Mouse (Mus musculus): ENCODE results near the gene BB287469. TPM values are rescaled to one million over a fixed set of nuclear protein-coding genes. Genes with fewer than 3 reads are reported as not detected.
"Not testable (repeated sequence)": the region's sequence is repeated elsewhere in the genome, so short reads cannot be mapped to it uniquely, and the experiment has no call there.

The BB287469 gene
- not detected in 2 replicates for polyA plus RNA-seq (2011; ENCODE audit: insufficient read length, low read depth, missing spikeins)

- H3K4me3 ChIP-seq (ENCODE audit: insufficient read depth, low read length); H3K27ac ChIP-seq (ENCODE audit: insufficient read depth, low read length); H3K4me1 ChIP-seq (ENCODE audit: control insufficient read depth, insufficient read depth, low read length): not testable (repeated sequence)
These were observed at the start of gene BB287469 for GRCm38 (mm10) chr12:87816277-87816676. BB287469 (plus strand) TSS chr12:87816577.

- not testable (repeated sequence) for H3K4me1 ChIP-seq (ENCODE audit: control insufficient read depth, insufficient read depth, low read length); H3K4me3 ChIP-seq (ENCODE audit: insufficient read depth, low read length); H3K27ac ChIP-seq (ENCODE audit: insufficient read depth, low read length)
These were observed 40.7 kb upstream of the BB287469 start, which contains the start of gene Gm21319 for GRCm38 (mm10) chr12:87775655-87776054. Gm21319 (minus strand) TSS chr12:87775755.

- not testable (repeated sequence) for H3K4me3 ChIP-seq (ENCODE audit: insufficient read depth, low read length); H3K27ac ChIP-seq (ENCODE audit: insufficient read depth, low read length); H3K4me1 ChIP-seq (ENCODE audit: control insufficient read depth, insufficient read depth, low read length)
These were observed 21.2 kb upstream of the BB287469 start, which contains the start of gene Gm21936 for GRCm38 (mm10) chr12:87795212-87795611. Gm21936 (plus strand) TSS chr12:87795512.

- not testable (repeated sequence) for H3K4me3 ChIP-seq (ENCODE audit: insufficient read depth, low read length); H3K4me1 ChIP-seq (ENCODE audit: control insufficient read depth, insufficient read depth, low read length); H3K27ac ChIP-seq (ENCODE audit: insufficient read depth, low read length)
These were observed 18.4 kb upstream of the BB287469 start for GRCm38 (mm10) chr12:87797971-87798370.

DNA sequence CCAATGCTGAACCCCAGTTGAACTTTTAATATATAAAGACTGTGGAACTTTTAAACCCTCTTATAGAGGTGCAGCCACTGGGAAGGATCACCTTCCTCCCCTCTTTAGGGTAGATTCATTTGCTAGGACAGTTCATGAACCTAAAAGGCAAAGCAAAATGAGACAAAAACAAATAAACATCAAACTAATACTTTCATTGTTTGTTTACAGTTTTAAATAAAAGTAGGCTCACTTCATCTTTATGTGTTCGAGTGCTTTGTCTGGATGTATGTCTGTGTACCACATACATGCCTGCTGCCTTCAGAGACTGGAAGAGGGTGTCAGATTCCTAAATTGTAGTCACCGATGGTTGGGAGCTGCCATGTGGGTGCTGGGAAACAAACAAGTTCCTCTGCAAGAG, 25.9 kb downstream of the BB287469 start, which contains the start of gene Gm2001:
TSS of gene Gm2001 (minus strand) at position 101 of the 400 bp plus-strand sequence.
- H3K27ac ChIP-seq (ENCODE audit: insufficient read depth, low read length); H3K4me1 ChIP-seq (ENCODE audit: control insufficient read depth, insufficient read depth, low read length); H3K4me3 ChIP-seq (ENCODE audit: insufficient read depth, low read length): not testable (repeated sequence)

DNA sequence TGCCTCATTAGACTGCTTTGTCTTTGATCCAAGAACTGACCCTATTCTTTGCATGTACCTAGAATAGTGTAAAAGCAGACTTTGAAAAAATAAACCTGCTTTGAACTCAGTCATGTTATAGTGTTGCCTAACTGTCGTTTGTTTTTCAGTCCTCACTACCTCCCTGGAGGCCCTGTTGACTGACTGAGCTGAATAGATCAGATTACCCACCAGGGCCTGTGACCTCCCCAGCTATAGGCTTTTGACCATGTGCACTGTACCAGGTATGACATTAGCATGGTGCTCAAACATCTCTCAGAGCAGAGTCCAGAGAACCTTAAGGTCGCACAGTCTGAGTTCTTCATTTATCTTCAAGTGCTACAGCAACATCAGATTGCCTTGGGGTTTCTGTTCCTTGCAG, 34.3 kb downstream of the BB287469 start:
- H3K27ac ChIP-seq (ENCODE audit: insufficient read depth, low read length); H3K4me1 ChIP-seq (ENCODE audit: control insufficient read depth, insufficient read depth, low read length); H3K4me3 ChIP-seq (ENCODE audit: insufficient read depth, low read length): not testable (repeated sequence)

DNA sequence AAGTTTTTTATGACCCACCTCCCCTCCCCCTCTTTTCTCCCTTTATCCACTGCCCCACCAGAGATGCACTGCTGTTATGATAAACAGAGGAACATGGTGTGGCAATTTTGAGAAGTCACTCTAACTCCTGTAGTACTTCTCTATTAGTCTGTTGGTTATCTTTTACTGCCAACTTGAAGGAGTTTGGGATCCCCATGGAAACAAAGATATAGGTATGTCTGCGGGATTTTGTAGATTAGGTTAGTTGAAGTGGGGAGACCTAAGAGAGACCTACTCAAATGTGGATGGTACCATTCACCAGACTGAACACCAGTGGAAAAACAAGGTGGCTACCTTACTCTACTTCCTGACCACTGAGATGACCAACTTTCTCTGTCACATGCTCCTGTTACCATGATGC, 39.7 kb downstream of the BB287469 start:
- H3K4me3 ChIP-seq (ENCODE audit: insufficient read depth, low read length); H3K27ac ChIP-seq (ENCODE audit: insufficient read depth, low read length); H3K4me1 ChIP-seq (ENCODE audit: control insufficient read depth, insufficient read depth, low read length): not testable (repeated sequence)

DNA sequence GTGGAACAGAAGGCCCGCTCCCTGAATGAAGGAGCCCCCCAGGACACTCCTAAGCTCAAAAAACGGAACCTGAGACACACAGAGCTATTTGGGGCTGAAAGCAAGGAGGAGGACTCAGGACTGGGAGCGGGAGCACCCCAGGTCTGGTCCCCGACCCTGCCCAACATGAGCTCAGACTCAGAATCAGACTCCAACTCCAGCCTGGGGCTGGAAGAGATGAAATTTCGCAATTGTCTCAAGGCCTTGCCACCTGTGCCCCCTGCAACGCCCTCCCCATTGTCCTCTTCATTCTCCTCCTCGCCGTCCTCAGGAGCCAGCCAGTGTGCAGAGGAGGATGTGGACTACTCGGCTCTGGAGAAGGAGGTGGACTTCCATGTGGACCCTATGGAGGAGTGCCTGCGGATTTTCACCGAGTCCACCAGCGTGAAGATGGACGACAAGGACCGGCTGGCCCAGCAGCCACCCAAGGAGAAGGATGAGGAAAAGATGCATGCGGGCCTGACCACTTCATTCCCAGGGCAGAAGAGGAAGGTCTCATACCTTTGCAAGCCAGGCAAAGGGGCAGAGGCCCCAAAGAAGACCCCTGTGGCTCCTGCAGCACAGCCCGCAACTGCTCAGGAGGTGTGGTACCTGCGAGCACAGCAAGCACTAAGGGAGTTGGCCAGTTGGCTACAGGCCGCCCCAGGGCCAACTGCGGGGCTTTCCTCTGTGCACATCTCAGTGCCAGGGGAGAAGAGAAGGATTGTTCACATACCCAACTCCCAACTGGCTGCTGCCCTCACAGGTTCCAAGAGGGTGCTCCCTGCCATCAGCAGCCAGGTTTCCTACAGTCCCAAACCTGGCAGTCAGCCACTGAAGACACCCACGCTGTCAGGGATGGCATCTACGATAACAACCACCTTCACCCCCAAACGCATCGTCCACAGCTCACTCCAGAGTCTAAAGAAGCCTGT, 45.6 kb downstream of the BB287469 start:
- not testable (repeated sequence) for H3K27ac ChIP-seq (ENCODE audit: insufficient read depth, low read length); H3K4me3 ChIP-seq (ENCODE audit: insufficient read depth, low read length); H3K4me1 ChIP-seq (ENCODE audit: control insufficient read depth, insufficient read depth, low read length)

DNA sequence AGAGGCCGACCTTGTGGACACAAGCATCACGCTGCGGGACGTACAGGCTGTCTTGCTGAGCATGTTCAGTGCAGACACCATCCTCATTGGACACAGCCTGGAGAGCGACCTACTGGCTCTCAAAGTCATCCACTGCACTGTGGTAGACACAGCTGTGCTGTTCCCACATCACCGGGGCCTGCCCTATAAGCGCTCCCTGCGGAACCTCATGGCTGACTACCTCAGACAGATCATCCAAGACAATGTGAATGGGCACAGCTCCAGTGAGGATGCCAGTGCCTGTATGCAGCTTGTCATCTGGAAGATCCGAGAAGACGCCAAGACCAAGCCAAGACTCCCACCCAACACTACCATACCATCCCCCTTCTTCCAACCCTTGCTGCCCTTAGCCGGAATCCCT, 47.3 kb downstream of the BB287469 start:
- not testable (repeated sequence) for H3K27ac ChIP-seq (ENCODE audit: insufficient read depth, low read length); H3K4me3 ChIP-seq (ENCODE audit: insufficient read depth, low read length); H3K4me1 ChIP-seq (ENCODE audit: control insufficient read depth, insufficient read depth, low read length)

DNA sequence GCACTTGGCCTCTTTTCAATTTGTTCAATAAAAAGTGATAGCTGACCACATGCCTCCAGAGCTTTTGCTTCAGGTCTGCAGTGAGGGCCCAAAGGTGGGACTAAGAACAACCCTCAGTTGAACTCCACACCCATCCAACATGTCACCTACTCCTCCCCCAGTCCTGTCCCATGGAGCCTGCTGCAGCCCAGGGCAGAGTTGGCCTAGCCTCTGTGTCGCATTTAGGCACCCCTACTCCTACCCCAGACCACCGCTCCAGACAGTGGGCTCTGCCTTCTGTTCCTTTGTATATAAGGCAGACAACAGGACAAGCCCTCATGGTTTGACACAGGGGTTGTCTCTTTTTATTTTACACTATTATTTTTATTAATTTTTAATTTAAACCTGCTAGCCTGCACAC, 47.7 kb downstream of the BB287469 start:
- not testable (repeated sequence) for H3K27ac ChIP-seq (ENCODE audit: insufficient read depth, low read length); H3K4me3 ChIP-seq (ENCODE audit: insufficient read depth, low read length); H3K4me1 ChIP-seq (ENCODE audit: control insufficient read depth, insufficient read depth, low read length)

Other genes with a start within 250 kb of the BB287469 start
- not detected in 2 replicates for gene Oog1, start 213.9 kb upstream of the BB287469 start, polyA plus RNA-seq (2011; ENCODE audit: insufficient read length, low read depth, missing spikeins)
- gene Gm4027, start 197.7 kb upstream of the BB287469 start, polyA plus RNA-seq (2011; ENCODE audit: insufficient read length, low read depth, missing spikeins): not detected in 2 replicates
- gene Gm16381, start 172.0 kb upstream of the BB287469 start, polyA plus RNA-seq (2011; ENCODE audit: insufficient read length, low read depth, missing spikeins): not detected in 2 replicates
- not detected in 2 replicates for gene Gm21319, start 40.8 kb upstream of the BB287469 start, polyA plus RNA-seq (2011; ENCODE audit: insufficient read length, low read depth, missing spikeins)
- not detected in 2 replicates for gene Gm21936, start 21.1 kb upstream of the BB287469 start, polyA plus RNA-seq (2011; ENCODE audit: insufficient read length, low read depth, missing spikeins)
- gene Gm2001, start 25.8 kb downstream of the BB287469 start, polyA plus RNA-seq (2011; ENCODE audit: insufficient read length, low read depth, missing spikeins): not detected in 2 replicates
- gene Gm2016, start 57.5 kb downstream of the BB287469 start, polyA plus RNA-seq (2011; ENCODE audit: insufficient read length, low read depth, missing spikeins): not detected in 2 replicates
- not detected in 2 replicates for gene Gm2022, start 78.8 kb downstream of the BB287469 start, polyA plus RNA-seq (2011; ENCODE audit: insufficient read length, low read depth, missing spikeins)
- not detected in 2 replicates for gene Gm2035, start 103.3 kb downstream of the BB287469 start, polyA plus RNA-seq (2011; ENCODE audit: insufficient read length, low read depth, missing spikeins)
- gene Gm2042, start 137.5 kb downstream of the BB287469 start, polyA plus RNA-seq (2011; ENCODE audit: insufficient read length, low read depth, missing spikeins): not detected in 2 replicates
- not detected in 2 replicates for gene Gm2075, start 195.3 kb downstream of the BB287469 start, polyA plus RNA-seq (2011; ENCODE audit: insufficient read length, low read depth, missing spikeins)
- gene Gm6803, start 202.2 kb downstream of the BB287469 start, polyA plus RNA-seq (2011; ENCODE audit: insufficient read length, low read depth, missing spikeins): not detected in 2 replicates
- not detected in 2 replicates for gene Gm2056, start 210.4 kb downstream of the BB287469 start, polyA plus RNA-seq (2011; ENCODE audit: insufficient read length, low read depth, missing spikeins)

All from embryonic fibroblast, embryonic 13.5 days (primary cell).